Mouse (Mus musculus) 3134 (cell line): Measurements from ENCODE around the gene Kmt5b.

Source experiments
- DNase-seq: peaks from one replicate; pipeline ENCODE4 v3.0.0-alpha.2; 2011; ENCODE audit warnings: low spot score; ENCODE audit not compliant: insufficient read length; ENCODE audit errors: extremely low read depth

Kmt5b gene

DNA sequence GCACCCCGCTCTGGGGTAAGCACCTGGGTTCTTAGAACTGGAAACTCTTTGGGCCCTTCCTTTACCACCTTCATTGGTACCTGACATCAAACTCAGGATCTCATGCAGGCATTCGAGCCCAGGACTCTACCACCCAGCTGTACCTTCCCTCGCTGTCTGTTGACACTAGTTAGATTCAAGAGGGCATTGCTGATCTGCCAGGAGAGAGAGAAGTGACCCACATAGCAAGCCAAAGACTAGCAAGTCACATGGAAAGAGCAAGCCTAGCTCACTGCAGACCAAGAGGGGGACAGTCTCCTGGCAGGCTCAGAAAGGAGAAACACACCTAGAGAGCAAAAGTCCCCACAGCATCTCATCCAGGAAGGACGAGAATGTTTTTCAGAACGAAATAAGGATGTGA lies 73.5 kb downstream of the Kmt5b start:
- DNase-seq = no peak

GRCm38 (mm10) chr19:3842359-3843148 lies 75.3 kb downstream of the Kmt5b start:
- DNase-seq = no peak

DNA sequence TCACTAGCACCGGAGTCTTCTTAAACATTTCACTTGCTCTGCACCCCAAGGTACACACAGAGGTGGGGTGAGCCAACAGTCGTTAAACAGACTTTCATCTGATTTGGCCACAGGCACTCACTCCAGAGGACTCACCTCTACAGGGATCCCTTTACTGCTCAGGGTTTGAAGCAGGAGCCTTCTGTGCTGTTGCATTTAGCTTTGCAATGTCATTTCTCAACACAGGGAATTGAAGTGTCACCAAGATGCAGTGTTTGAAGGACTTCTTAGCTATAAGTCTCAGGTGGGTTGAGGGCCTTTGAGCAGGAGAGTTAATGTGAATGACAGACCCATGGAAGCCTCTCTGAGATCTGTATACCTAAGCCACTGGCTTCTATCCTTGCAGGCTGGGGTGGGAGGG lies 76.4 kb downstream of the Kmt5b start:
- DNase-seq = no peak

- DNase-seq = no peak
Measured at GRCm38 (mm10) chr19:3844836-3845235, 77.6 kb downstream of the Kmt5b start.

DNA sequence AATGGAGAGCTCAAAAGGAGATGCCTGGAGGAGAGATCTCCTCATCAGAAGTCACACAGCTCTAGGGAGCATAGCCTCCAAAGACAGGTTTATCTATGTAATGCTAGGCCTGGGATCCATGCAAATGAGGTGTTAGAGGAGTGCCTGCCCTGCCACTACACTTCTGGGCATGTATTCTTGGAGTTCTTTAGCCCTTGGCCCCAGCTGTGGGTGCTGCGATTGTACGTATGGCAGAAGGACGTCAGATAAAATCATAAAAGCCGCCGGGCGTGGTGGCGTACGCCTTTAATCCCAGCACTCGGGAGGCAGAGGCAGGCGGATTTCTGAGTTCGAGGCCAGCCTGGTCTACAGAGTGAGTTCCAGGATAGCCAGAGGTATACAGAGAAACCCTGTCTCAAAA lies 78.1 kb downstream of the Kmt5b start:
- DNase-seq = no peak

DNA sequence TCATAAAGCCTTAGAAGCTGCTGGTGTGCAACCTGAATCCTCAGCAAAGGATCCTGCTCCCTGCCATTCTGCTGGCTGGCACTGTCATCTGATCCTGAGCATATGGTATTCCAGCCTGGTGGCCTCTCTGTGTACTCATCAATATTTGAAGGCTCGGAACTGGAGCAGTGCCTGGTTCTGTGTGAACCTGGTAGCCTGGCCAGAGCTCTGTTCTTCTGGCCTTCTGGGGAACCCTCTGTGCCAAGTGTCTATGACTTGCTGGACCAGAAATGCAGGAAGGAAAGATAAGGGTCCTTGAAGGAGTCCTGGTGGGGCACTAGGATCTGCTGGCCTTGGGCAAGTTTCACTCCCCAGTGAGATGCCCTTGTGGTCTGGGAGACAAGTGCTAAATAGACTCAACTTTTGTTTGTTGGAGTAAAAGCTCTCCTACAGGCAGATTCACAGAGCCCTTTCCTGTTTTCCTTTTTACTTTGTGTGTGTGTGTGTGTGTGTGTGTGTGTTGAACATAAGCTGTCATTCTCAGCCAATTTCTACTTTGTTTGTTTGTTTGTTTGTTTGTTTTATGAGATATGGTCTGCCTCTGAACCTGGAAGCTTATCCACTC lies 78.7 kb downstream of the Kmt5b start:
- no peak for DNase-seq

DNA sequence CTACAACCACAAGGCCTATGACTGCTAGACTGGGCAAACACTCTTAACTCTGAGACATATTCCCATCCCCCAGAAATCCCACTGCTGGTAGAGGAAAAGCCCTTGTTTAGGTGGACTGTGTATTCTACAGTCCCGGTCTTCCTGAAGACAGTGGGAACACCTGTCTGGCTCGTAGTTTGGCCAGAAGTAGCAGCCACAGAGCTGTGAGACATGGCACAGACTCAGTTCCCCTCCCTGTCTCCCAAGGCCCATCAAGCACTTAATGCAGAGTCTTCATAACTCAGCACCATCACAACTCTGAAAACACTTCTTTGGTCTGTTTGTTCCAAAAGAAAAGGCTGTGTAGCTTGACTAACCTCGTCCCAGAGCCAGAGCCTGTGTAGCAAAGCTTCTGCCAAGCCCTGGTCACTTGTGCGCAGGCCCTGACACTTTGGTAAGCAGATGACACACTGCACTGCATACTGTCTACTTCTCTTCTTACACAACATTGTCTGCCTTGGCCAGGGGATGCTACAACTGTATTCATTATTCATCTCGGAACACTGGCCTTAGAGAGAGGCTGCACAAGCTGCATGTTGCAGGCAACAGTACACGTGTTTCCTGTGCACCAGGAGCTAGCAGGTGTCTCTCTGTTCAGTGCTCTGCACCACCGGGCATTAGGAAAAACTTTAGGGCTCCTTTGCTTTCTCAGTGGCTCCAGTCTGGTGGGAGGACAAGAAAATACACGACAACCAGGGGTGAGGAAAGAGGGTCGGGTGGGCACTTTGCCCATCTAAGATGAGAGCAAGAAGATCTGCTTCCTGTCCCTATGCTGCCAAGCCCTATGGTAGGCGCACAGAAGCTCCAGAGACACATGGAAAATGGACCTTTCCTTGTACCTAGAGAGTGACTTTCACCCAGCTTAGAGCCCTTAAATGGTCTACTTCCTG lies 79.7 kb downstream of the Kmt5b start:
- DNase-seq = no peak

DNA sequence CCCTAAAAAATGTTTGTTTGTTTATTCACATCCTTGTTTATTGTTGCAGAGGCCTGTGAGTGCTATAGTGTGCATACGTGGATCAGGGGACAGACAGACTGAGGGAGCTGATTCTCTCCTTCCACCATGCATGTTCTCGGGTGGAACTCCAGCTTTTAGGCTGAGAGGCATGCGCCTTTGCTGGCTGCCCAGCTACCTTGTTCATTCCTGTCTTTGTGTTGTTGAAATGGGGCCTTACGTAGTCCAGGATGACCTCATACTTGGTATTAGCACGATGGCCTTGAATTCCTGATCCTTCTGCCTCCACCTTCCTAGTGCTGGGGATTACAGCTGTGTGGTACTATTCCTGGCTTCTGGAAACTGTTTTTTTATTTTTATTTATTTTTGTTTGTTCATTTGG lies 80.5 kb downstream of the Kmt5b start:
- DNase-seq = no peak

DNA sequence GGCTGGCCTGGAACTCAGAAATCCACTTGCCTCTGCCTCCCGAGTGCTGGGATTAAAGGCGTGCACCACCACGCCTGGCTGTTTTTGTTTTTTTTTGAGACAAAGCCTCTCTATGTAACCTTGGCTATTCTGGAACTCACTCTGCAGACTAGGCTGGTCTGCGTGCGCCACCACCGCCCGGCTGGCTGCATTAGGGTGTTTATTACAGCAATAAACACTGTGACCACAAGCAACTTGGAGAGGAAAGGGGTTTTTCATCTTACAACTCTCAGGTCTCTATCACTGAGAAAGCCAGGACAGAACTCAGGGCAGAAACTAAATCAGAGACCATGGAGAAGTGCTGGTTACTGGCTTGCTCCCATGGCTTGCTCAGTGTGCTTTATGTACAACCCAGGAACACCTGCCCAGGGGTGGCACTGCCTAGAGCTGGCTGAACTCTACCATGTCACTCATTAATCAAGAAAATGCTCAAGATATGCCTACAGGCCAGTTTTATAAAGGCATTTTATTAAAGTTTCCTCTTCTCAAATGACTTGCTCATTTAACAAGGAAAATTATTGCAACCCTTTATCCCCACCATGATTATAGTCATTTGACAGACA lies 81.1 kb downstream of the Kmt5b start:
- DNase-seq = no peak

- DNase-seq = no peak
Measured at GRCm38 (mm10) chr19:3849251-3849650, 82.0 kb downstream of the Kmt5b start.

DNA sequence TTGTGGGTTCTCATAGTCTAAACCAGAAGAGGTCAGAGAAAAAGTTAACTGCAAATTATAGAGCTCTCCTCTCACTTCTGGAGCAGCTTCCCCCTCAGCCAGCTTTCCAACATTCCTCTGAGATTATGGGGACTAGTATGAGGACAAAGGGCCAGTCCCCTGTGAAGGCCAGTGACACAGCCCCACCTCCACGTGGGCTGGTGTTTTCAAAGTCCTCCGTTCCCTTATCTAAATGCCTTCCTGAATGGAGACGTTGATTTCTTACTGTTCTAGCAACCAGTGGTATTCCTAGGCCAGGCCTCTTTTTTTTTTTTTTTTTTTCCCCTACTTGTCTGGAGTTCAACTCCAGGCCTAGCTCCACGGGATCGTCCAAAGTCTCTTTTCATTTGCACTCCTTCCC lies 82.9 kb downstream of the Kmt5b start:
- no peak for DNase-seq

GRCm38 (mm10) chr19:3850847-3851469 lies 83.7 kb downstream of the Kmt5b start:
- DNase-seq = peak; percentile 69

- peak; percentile 94 for DNase-seq
Measured at GRCm38 (mm10) chr19:3851502-3851962, 84.3 kb downstream of the Kmt5b start, which contains the start of gene Chka. Gene Chka, plus strand, starts transcription at chr19:3851773.

DNA sequence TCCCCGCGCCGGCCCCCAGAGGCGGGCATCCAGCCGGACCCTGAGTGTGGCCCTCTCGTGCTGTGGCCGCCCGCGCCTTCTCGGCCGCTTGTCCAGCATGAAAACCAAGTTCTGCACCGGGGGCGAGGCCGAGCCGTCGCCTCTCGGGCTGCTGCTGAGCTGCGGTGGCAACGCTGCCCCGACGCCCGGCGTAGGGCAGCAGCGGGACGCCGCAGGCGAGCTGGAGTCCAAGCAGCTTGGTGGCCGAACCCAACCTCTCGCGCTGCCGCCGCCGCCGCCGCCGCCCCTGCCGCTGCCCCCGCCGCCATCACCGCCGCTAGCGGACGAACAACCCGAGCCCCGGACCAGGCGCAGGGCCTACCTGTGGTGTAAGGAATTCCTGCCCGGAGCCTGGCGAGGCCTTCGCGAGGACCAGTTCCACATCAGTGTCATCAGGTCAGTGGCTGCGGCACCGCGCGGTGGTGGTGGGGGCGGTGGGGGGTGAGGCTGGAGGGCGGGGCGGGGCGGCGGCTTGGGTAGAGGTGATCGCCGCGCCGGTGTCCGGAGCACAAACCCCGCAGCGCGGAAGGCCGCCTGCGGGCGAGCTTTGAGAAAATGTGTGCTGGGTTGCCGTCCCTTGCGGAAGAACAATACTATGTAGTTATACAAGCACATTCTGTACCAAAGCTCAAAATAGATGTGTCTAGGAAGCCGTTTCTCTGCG lies 84.9 kb downstream of the Kmt5b start:
- DNase-seq = peak; percentile 65

- DNase-seq = no peak
Measured at GRCm38 (mm10) chr19:3853121-3853520, 85.9 kb downstream of the Kmt5b start.

- DNase-seq = no peak
Measured at GRCm38 (mm10) chr19:3853891-3854290, 86.7 kb downstream of the Kmt5b start.

- DNase-seq = no peak
Measured at GRCm38 (mm10) chr19:3855091-3855490, 87.9 kb downstream of the Kmt5b start.

DNA sequence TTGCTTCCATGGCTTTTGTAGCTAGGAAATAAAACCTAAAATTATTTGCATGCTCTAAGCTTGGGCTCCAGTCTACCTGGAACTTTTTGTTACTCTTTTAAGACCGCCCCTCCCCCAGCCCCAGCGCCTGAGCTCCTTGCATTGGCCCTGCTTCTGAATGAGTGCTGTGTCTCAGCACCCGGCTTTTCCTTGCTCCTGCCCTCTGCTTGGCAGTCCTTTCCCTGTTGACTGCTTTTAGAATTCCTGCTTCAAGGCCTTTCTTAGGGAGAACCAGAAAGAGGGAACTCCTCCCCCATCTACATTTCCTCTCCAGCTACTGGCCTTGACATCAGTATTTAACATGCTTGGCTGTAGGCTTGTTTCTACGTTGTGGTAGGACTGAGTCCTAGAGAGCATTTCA lies 88.4 kb downstream of the Kmt5b start:
- DNase-seq = no peak

GRCm38 (mm10) chr19:3857220-3857619 lies 90.0 kb downstream of the Kmt5b start:
- no peak for DNase-seq

- DNase-seq = no peak
Measured at GRCm38 (mm10) chr19:3862713-3863112, 95.5 kb downstream of the Kmt5b start.
